Mouse (Mus musculus) bone marrow, adult 2 months (tissue): Measurements from ENCODE around the gene Mtmr10. TPM values are rescaled to one million over a fixed set of nuclear protein-coding genes. Genes with fewer than 3 reads are reported as not detected.

Experiments used
- H3K27ac ChIP-seq: fragments of 200-500 bp; 2 replicates; pipeline ENCODE4 v1.5.1; 2012; ENCODE audit warnings: low read depth, mild to moderate bottlenecking, control low read depth, inconsistent platforms, low read length; ENCODE audit not compliant: control insufficient read depth, poor library complexity, insufficient read depth
- H3K4me1 ChIP-seq: fragments of 200-500 bp; 2 replicates; pipeline ENCODE4 v1.6.1; 2011; ENCODE audit warnings: low read length; ENCODE audit not compliant: control insufficient read depth, insufficient read depth
- H3K4me3 ChIP-seq: fragments of 200-500 bp; replicated peaks from 2 replicates; pipeline ENCODE3; 2011; ENCODE audit warnings: mild to moderate bottlenecking, low read depth, low read length, control low read depth; ENCODE audit not compliant: control insufficient read depth
- CTCF ChIP-seq: fragments of 200-500 bp; IDR thresholded peaks from 2 replicates; pipeline ENCODE4 v1.5.1; 2011; ENCODE audit warnings: low read length, control low read depth; ENCODE audit not compliant: control insufficient read depth, insufficient read depth
- POLR2A ChIP-seq: fragments of 200-500 bp; IDR thresholded peaks from 2 replicates; pipeline ENCODE4 v1.6.1; 2011; ENCODE audit warnings: low read depth, mild to moderate bottlenecking, control low read depth, low read length, borderline replicate concordance; ENCODE audit not compliant: control insufficient read depth
- WGBS: fragments of 180-500 bp; shearing (Covaris S2); methylation state at CpG from one replicate; pipeline ENCODE4 v1.1.7; 2018; 5-methylcytosine and 5-hydroxymethylcytosine counted together
- polyA plus RNA-seq: library from polyadenylated mRNA; stranded (reverse); fragments of >200 nt; gene quantifications from 2 replicates; pipeline ENCODE4 v1.2.4, GENCODE M21; 2011; ENCODE audit warnings: low replicate concordance; ENCODE audit not compliant: missing spikeins, insufficient read depth, insufficient read length

The Mtmr10 gene
- polyA plus RNA-seq, 1 experiment, result 2.0 TPM

DNA sequence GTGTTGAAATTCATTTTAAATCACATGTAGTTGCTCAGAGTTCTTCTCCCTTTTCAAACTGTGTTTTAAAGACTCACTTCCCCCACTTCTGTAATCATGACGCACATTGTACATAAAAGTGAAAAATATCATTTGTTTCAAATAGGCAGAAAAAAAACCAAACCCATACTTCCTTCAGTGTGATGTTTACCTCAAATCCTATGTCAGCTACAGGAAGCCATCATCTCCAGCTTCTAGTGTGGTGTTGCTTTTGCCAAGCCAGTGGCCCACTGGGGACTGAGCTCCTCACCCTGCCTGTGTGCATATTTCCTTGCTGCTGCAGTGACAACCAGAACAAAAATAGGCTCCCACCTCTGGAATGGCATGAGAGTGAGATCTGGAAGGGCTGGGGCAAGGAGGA, 39.1 kb upstream of the Mtmr10 start:
- WGBS, result 5% methylated on average over 1 of the region's 1 CpGs
- TF ChIP-seq POLR2A, result no peak
- TF ChIP-seq CTCF, result no peak
- Histone ChIP-seq H3K4me3 (no peak overlapping the region), H3K4me1 (no peaks in the 10 kb centered on the region), H3K27ac (no peak overlapping the region)

DNA sequence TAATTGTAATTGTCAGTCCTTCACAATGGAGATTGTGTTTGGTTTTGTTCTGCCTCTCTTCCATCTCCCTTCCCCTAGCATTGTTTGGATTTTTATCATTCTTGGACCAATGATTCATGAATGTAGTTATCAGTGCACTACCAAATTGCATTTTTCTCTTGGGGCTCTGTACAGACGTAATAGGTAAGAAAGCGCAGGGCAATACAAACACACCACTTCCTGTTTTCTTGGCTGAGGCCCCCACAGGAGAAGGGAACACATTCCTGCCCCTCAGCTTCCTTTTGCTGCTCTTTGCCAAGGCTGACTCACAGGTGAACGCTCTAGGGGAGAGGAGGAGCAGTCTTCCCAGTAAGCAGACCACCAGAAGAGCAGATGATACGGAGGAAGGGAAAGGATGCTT, 37.7 kb upstream of the Mtmr10 start:
- WGBS, result 10% methylated on average over 4 of the region's 4 CpGs

DNA sequence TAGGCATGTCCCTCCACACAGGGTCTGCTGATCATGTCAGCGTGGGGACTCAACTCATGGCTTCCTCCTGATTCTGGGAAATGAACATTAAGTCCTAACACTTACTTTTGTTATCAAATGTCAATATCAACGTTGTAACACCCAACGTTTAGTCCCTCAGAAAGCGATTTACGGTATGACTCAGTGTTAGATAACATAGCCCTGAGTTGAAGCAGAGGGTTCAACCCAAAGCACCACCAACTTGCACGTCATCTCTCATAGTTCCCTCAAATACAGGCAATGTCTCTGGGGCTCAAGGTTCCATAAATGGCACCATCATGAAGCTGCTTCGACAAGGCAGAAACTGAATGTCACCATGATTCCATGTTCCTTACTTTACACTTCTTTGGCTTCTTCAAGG, 37.0 kb upstream of the Mtmr10 start:
- whole genome bisulfite sequencing, result 73% methylated on average over 7 of the region's 7 CpGs

More for the DNA sequence above, 37.7 kb upstream of the Mtmr10 start:
- no peak overlapping the region for H3K27ac ChIP-seq
- no peaks in the 10 kb centered on the region for H3K4me1 ChIP-seq
- H3K4me3 ChIP-seq, result no peak overlapping the region
- TF ChIP-seq CTCF, result no peak
- no peak for TF ChIP-seq POLR2A

DNA sequence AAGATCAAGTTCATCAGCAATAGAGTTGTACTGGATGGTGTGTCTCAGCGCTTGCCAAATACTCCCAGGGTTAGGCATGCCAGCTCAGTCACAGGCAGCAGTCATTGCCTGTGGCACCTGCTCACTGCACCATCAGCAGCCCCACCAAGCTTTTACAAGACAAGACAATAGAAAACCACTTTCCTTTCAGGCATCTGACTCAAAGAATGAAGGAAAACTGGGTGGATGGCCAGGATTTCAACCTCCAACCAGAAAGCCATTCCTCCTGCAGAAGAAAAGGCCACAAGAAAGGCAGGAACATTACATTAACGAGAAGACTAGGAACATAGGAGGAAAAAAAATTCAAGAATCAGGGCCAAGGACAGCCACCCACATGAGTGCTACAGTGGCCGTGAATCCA, 33.7 kb upstream of the Mtmr10 start:
- 79% methylated on average over 3 of the region's 3 CpGs for WGBS
- TF ChIP-seq POLR2A, result no peak
- no peak for TF ChIP-seq CTCF
- H3K4me1 ChIP-seq, result no peaks in the 10 kb centered on the region
- no peak overlapping the region for H3K27ac ChIP-seq
- H3K4me3 ChIP-seq, result no peak overlapping the region

More for the DNA sequence above, 37.0 kb upstream of the Mtmr10 start:
- Histone ChIP-seq H3K4me1 (no peaks in the 10 kb centered on the region), H3K4me3 (no peak overlapping the region), H3K27ac (no peak overlapping the region)
- TF ChIP-seq POLR2A (no peak), CTCF (no peak)

DNA sequence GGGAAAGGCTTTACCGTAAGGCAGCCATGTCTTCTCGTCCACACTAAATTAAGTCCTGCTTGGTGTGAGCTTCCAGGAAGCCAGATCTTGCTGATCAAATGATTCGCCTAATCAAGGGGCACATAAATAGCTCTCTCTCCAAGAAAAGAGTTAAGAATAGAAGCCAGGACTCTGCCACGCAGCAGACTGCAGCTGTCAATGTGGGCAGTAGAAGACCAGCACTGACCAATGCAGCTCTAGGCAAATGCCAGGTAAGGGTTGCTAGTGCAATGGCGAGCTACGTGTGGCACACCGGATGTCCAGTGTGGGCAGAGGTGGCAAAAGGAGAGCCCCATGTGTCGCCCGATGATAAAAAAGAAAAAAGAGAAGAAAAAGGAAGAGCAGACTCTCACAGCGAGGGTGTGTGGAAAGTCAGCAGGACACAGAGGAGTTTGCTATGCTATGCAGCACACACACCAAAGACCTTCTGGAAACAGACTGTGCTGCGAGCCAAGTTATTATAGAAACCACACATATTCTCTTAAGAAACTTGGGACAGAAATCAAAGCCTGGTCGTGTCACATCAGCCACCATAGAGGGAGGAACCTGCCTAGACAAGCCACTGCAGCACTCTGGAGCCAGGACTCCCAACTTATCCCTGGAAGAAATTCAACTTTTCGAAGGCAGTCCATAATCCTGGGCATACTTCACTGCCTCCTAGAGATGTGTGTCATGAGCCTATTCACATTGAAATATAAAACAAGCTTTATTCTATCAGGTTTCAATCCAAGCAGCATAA, 21.8 kb upstream of the Mtmr10 start:
- Histone ChIP-seq H3K27ac (no peak overlapping the region), H3K4me3 (no peak overlapping the region), H3K4me1 (no peaks in the 10 kb centered on the region)
- 82% methylated on average over 13 of the region's 13 CpGs for WGBS
- no peak for TF ChIP-seq CTCF
- TF ChIP-seq POLR2A, result no peak

DNA sequence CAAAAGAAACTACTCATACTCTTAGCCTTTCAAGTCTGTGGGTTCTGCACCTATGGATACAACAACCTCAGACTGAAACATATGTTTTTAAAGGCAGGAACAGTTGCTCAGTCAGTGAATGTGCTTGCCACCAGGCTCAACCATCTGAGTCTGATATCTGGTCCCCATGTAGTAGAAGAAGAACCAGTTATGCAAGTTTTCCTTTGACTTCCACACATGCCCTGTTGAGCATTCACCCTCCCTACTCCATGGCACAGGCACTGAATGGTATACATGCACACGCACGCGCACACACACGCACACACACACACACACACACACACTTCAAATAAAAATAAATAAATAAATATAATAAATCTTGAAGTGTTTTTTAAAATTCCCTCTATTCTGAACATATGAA, 20.9 kb upstream of the Mtmr10 start:
- WGBS, result 85% methylated on average over 4 of the region's 4 CpGs
- no peaks in the 10 kb centered on the region for H3K4me1 ChIP-seq
- H3K4me3 ChIP-seq, result no peak overlapping the region
- TF ChIP-seq POLR2A (no peak), CTCF (no peak)
- no peak overlapping the region for H3K27ac ChIP-seq

DNA sequence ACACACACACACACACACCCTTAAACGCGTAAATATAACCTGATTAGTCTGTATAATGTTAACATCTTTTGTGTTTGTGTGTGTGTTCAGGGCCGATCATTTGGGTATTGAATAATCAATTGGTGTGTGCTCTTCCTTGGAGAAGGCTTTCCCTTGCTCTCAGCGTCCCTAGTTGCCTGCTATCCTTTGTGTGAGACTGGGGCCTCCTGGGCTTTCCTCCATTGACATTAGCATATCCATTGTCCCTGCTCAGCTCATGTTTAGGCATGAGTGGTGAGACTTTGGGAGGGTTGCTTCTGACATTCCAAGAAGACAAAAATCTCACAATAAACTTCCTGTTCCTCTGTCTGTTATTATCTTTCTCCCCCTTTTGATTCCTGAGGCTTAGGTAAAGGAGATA, 15.5 kb upstream of the Mtmr10 start:
- TF ChIP-seq CTCF (no peak), POLR2A (no peak)
- H3K4me3 ChIP-seq, result no peak overlapping the region
- 60% methylated on average over 4 of the region's 4 CpGs for WGBS
- H3K27ac ChIP-seq, result no peak overlapping the region
- no peaks in the 10 kb centered on the region for H3K4me1 ChIP-seq

DNA sequence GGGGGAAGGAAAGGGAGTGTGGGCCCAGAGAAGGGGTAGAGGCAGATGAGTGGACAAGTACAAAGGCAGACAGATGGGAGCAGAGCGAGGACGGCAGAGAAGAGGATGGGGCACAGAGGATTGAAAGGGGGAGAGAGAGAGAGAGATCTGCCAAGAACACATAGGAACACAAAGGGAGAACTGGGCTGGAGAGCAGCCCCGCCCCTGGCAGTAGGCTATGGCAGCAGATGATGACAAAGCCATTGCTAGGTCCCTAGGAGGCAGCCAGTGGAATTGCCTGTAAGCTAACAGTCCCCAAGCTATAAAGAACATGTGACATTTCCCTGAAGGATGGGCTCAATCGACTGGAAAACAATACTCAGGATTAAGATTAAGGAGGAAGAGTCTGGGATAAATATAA, 11.9 kb upstream of the Mtmr10 start:
- H3K4me1 ChIP-seq, result no peaks in the 10 kb centered on the region
- H3K27ac ChIP-seq, result no peak overlapping the region
- WGBS, result 75% methylated on average over 4 of the region's 4 CpGs
- no peak overlapping the region for H3K4me3 ChIP-seq
- TF ChIP-seq POLR2A, result no peak

DNA sequence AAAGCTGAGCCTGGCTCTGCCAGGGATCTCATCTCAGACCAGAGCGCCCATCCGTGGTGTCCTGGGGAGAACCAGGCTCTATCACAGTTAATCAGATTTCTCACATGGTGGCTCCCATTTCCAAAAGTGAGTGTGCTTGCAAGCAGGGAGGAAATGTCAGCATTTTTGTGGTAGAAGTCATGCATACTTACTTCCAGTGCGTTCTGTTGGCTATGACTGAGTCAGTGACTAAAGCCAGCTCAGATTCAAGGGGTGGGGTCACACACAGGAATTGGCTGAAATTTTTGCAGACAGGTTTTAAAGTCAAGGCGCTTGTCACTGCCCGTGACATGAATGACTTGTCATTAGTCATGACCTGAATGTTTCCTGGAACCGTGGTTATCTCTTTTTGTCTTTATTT, 10.5 kb upstream of the Mtmr10 start:
- 45% methylated on average over 6 of the region's 6 CpGs for WGBS
- TF ChIP-seq CTCF (no peak), POLR2A (no peak)
- H3K4me1 ChIP-seq, result no peaks in the 10 kb centered on the region
- no peak overlapping the region for H3K27ac ChIP-seq
- no peak overlapping the region for H3K4me3 ChIP-seq
